Mouse (Mus musculus) hindbrain, embryonic 14.5 days (tissue): ENCODE data around the gene Gabpb1. TPM values are rescaled to one million over a fixed set of nuclear protein-coding genes. Genes with fewer than 3 reads are reported as not detected.

Source experiments
- ATAC-seq: fragments of 200-750 bp; cut with Nextera tagmentation; 2 replicates; pipeline ENCODE4 v1.8.0; 2017; ENCODE audit warnings: moderate number of reproducible peaks, mild to moderate bottlenecking, moderate TSS enrichment, moderate library complexity; ENCODE audit not compliant: low FRiP score
- DNase-seq: peaks from one replicate; pipeline ENCODE4 v3.0.0-alpha.2; 2015; ENCODE audit warnings: low spot score
- H3K27ac ChIP-seq: fragments of 300-500 bp; sonication (generic); 2 replicates; pipeline ENCODE4 v1.5.1; 2014; ENCODE audit warnings: mild to moderate bottlenecking, moderate library complexity
- H3K27me3 ChIP-seq: fragments of 300-500 bp; sonication (generic); 2 replicates; pipeline ENCODE4 v1.6.1; 2014; ENCODE audit warnings: mild to moderate bottlenecking, low read length, mixed read lengths; ENCODE audit not compliant: control insufficient read depth, insufficient read depth
- H3K36me3 ChIP-seq: fragments of 300-500 bp; sonication (generic); replicated peaks from 2 replicates; pipeline ENCODE4 v1.6.1; 2014; ENCODE audit not compliant: control insufficient read depth, insufficient read depth
- H3K4me1 ChIP-seq: fragments of 300-500 bp; sonication (generic); replicated peaks from 2 replicates; pipeline ENCODE4 v1.6.1; 2014; ENCODE audit warnings: antibody characterized with exemption, low read length, mixed read lengths; ENCODE audit not compliant: control insufficient read depth, insufficient read depth
- H3K4me2 ChIP-seq: fragments of 300-500 bp; sonication (generic); replicated peaks from 2 replicates; pipeline ENCODE4 v1.6.1; 2014; ENCODE audit warnings: mild to moderate bottlenecking, moderate library complexity
- H3K4me3 ChIP-seq: fragments of 300-500 bp; sonication (generic); replicated peaks from 2 replicates; pipeline ENCODE4 v1.5.1; 2014; ENCODE audit warnings: mild to moderate bottlenecking, low read length
- H3K9ac ChIP-seq: fragments of 300-500 bp; sonication (generic); 2 replicates; pipeline ENCODE4 v1.6.1; 2014
- H3K9me3 ChIP-seq: fragments of 300-500 bp; sonication (generic); 2 replicates; pipeline ENCODE4 v1.6.1; 2016; ENCODE audit warnings: low read length; ENCODE audit not compliant: control insufficient read depth
- WGBS: fragments of 180-500 bp; shearing (Covaris S2); extraction: QIAGEN DNeasy Blood & Tissue Kit; methylation state at CpG from one replicate; pipeline ENCODE4 v1.1.7; 2014; 5-methylcytosine and 5-hydroxymethylcytosine counted together
- polyA plus RNA-seq: library from polyadenylated mRNA; unstranded; fragments of >200 nt; fragmentation: Nextera tagmentation; extraction: Ambion mirVana; gene quantifications from 2 replicates; pipeline ENCODE4 v1.2.1, GENCODE M21; 2014

Gene Gabpb1
- polyA plus RNA-seq, 1 experiment from 2014 or later: 41.7 TPM

GRCm38 (mm10) chr2:126600533-126600932 is 75.6 kb downstream of the Gabpb1 start:
- no peaks in the 10 kb centered on the region for H3K27me3 ChIP-seq
- H3K36me3 ChIP-seq: no peaks in the 10 kb centered on the region
- H3K4me1 ChIP-seq: no peaks in the 10 kb centered on the region
- WGBS: 76% methylated on average over 14 of the region's 14 CpGs
- DNase-seq (no peak), ATAC-seq (no peak)
- no peak overlapping the region for H3K9ac ChIP-seq
- H3K4me3 ChIP-seq: no peak overlapping the region
- H3K27ac ChIP-seq: no peak overlapping the region
- H3K4me2 ChIP-seq: no peak overlapping the region
- H3K9me3 ChIP-seq: no peaks in the 10 kb centered on the region

- ATAC-seq: no peak
- H3K4me2 ChIP-seq: no peak overlapping the region
- H3K36me3 ChIP-seq: no peaks in the 10 kb centered on the region
- no peak overlapping the region for H3K27ac ChIP-seq
- no peak overlapping the region for H3K4me3 ChIP-seq
- no peaks in the 10 kb centered on the region for H3K9me3 ChIP-seq
- no peak for DNase-seq
- no peaks in the 10 kb centered on the region for H3K27me3 ChIP-seq
- H3K4me1 ChIP-seq: no peaks in the 10 kb centered on the region
- H3K9ac ChIP-seq: no peak overlapping the region
- 15% methylated on average over 3 of the region's 3 CpGs for WGBS
Observed at GRCm38 (mm10) chr2:126599005-126599404, 77.1 kb downstream of the Gabpb1 start.

- Histone ChIP-seq H3K9me3 (no peaks in the 10 kb centered on the region), H3K4me2 (no peak overlapping the region), H3K9ac (no peak overlapping the region), H3K27me3 (no peaks in the 10 kb centered on the region), H3K4me3 (no peak overlapping the region), H3K36me3 (no peaks in the 10 kb centered on the region), H3K4me1 (no peaks in the 10 kb centered on the region), H3K27ac (no peak overlapping the region)
- DNase-seq (no peak), ATAC-seq (no peak)
- WGBS: 53% methylated on average over 2 of the region's 2 CpGs
Observed at GRCm38 (mm10) chr2:126598359-126598758, 77.8 kb downstream of the Gabpb1 start.

DNA sequence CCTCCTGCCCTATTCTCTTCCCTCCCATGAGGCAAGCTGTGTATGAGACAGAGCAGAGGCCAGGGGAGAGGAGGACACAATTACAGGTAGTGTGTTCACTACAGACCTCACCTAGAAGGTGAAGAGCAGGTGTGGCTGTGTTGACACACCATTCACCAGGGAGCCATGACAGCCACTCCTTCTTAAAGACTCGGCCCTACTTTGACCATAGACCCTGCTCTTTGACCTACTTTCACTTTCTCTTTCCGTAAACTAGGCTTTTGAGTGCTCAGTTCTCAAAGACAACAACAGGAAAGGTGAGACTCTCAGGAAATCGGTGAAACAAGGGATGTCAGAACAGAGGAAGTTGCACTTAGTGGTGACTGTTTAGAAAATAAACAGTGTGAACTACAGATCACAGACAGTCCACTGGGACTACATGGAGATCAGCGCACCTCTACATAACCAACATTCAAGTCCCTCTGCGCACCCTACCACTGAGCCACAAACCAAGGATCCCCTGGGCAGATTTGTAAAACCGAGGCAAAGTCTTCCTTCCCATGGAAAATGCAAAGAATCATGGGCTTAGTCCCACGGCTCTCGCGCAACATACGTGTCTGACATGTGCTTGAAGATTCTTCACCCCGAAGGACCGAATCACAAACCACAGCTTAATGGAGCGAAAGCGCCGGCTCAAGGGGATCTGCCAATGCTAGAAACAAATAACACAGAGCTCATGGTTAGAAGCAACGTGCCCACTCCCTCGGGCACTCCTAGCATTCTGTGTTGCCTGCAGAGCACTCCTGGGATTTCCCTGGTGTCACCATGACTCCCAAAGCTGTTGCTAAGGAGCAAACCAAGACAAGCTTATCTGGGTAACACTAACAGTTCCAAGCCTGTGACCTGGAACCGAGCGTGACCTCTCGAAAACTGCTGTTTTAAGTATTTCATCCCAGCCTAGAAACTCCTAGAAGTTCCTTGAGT is 78.6 kb downstream of the Gabpb1 start:
- Histone ChIP-seq H3K36me3 (no peaks in the 10 kb centered on the region), H3K4me1 (no peaks in the 10 kb centered on the region), H3K27ac (no peak overlapping the region), H3K9me3 (no peaks in the 10 kb centered on the region), H3K27me3 (no peaks in the 10 kb centered on the region), H3K4me3 (no peak overlapping the region), H3K9ac (no peak overlapping the region), H3K4me2 (no peak overlapping the region)
- ATAC-seq (no peak), DNase-seq (no peak)
- 81% methylated on average over 20 of the region's 20 CpGs for WGBS

- ATAC-seq (no peak), DNase-seq (no peak)
- 93% methylated on average over 7 of the region's 7 CpGs for WGBS
- Histone ChIP-seq H3K27ac (no peak overlapping the region), H3K36me3 (no peaks in the 10 kb centered on the region), H3K4me3 (no peak overlapping the region), H3K27me3 (no peaks in the 10 kb centered on the region), H3K4me2 (no peak overlapping the region), H3K9ac (no peak overlapping the region), H3K9me3 (no peaks in the 10 kb centered on the region), H3K4me1 (no peaks in the 10 kb centered on the region)
Observed at GRCm38 (mm10) chr2:126596347-126597072, 79.6 kb downstream of the Gabpb1 start.

DNA sequence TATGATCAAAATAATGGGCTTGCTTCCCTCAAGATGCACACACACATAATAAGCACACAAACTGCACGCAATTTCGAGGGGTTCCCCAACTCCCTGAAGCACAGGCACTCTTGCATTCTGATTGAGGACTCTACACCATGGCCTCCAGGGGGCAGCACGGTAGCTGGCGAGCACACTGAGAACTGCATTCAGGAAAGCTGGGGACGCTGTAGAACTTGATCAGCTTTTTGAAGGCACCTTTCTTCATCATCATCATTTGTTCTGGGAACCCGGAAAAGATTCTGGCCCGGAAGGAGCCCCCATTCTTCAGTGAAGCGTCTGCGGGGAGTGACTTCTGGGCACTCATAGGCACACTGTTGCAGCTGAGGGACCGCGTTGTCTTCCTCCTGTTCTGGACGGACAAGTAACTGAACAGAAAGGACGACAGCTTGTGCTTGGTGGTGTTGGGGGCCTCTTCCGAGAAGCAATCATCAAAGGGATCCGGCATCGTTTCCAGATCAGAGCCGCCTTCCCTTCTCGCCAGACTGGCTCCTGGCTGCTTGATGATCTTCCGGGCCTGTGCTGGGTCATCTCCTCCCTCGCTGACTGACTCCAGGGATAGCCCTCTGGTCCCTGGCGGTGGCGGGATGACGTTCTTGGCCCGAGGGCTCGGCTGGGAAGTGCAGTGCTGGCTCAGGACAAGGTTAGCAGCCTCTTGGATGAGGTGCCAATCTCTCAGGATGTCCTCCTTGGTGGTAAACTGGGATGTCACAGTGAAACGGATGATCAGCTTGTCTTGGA is 82.1 kb downstream of the Gabpb1 start:
- H3K27ac ChIP-seq: no peak overlapping the region
- H3K4me2 ChIP-seq: peak overlapping the region; percentile 53
- no peaks in the 10 kb centered on the region for H3K36me3 ChIP-seq
- no peaks in the 10 kb centered on the region for H3K9me3 ChIP-seq
- WGBS: 35% methylated on average over 26 of the region's 26 CpGs
- H3K4me3 ChIP-seq: peak overlapping the region; percentile 14; the same call in 1 of the 2 replicates
- H3K4me1 ChIP-seq: no peaks in the 10 kb centered on the region
- H3K27me3 ChIP-seq: no peaks in the 10 kb centered on the region
- no peak for ATAC-seq
- H3K9ac ChIP-seq: no peak overlapping the region
- DNase-seq: peak; percentile 68

GRCm38 (mm10) chr2:126591304-126591703 is 84.8 kb downstream of the Gabpb1 start:
- Histone ChIP-seq H3K36me3 (no peaks in the 10 kb centered on the region), H3K27ac (no peak overlapping the region), H3K9me3 (no peaks in the 10 kb centered on the region), H3K4me3 (no peak overlapping the region), H3K27me3 (no peaks in the 10 kb centered on the region), H3K4me1 (no peaks in the 10 kb centered on the region), H3K9ac (no peak overlapping the region), H3K4me2 (no peak overlapping the region)
- DNase-seq (no peak), ATAC-seq (no peak)
- WGBS: 95% methylated on average over 4 of the region's 4 CpGs

DNA sequence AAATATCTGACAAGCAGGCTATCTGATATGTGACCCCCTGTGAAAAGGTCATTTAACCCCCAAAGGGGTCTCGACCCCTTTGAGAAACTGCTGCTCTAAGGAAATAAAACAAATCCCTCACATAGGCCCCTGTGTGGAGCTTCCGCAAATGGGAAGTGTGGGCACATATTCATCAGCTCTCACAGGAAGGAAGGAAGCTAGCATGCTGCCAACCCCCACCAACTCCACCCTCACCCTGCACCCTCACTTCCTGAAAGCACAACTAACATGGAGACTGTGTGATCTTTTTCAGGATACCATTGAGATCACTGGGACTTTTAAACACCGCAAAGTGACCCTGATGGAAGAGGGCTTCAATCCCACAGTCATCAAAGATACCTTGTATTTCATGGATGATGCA is 88.7 kb downstream of the Gabpb1 start:
- H3K36me3 ChIP-seq: no peaks in the 10 kb centered on the region; the same call in 1 of the 2 replicates
- WGBS: 91% methylated on average over 3 of the region's 3 CpGs
- DNase-seq (no peak), ATAC-seq (no peak)
- no peak overlapping the region for H3K27ac ChIP-seq
- no peaks in the 10 kb centered on the region for H3K9me3 ChIP-seq
- H3K4me2 ChIP-seq: no peak overlapping the region
- H3K27me3 ChIP-seq: no peaks in the 10 kb centered on the region
- no peak overlapping the region for H3K4me3 ChIP-seq
- H3K4me1 ChIP-seq: no peaks in the 10 kb centered on the region
- no peak overlapping the region for H3K9ac ChIP-seq
